ENCODE assay signal across 25 mouse cellular contexts in genomic region chr14:48098253-48098652, GRCm38 (mm10). TPM values are rescaled to one million over a fixed set of nuclear protein-coding genes. Genes with fewer than 3 reads are reported as not detected.
A peak's percentile ranks its signal among the peaks of the same experiment; 100 is the strongest.
DNase-seq lines count a peak whose midpoint lies in the region; ATAC-seq lines count a peak whose summit lies in the region.
"Had no signal": no experiment of that assay in that cellular context is flagged by ENCODE, and none has a peak within 500 bp of the region (broad histone marks: within the 10 kb centered on the region; RNA-seq: fewer than 3 reads in every experiment).

No protein-coding gene starts in this region.

- DNase-seq in kidney, adult 9 months, result peak; percentile 52
- no peak for DNase-seq in kidney, adult 18-20 months
- no peak for DNase-seq in liver, embryonic 13.5 days
- peak; percentile 26 for DNase-seq in midbrain, embryonic 11.5 days (ENCODE audit: low spot score, missing footprints)
- DNase-seq in yolk sac, embryonic 10.5 days (ENCODE audit: low spot score), result peak; percentile 30
- no peak for DNase-seq in layer of hippocampus, postnatal 10 days (ENCODE audit: low spot score in 2 of 2)
- DNase-seq: adrenal gland, adult 2 months; adrenal gland, postnatal 10 days; adrenal gland, postnatal 25 days; cerebellum, adult 11 months; cerebellum, adult 18-20 months; cerebellum, adult 8-10 months; cerebellum, adult 9-11 months; cerebellum, postnatal 14 days; cerebellum, postnatal 36 days; embryo, embryonic 11 days had no signal

- peak; percentile 51; the same call in 1 of the 2 replicates for ATAC-seq in liver, embryonic 13.5 days (ENCODE audit: low read depth)
- no peak for ATAC-seq in liver, embryonic 12.5 days
- ATAC-seq in midbrain, embryonic 11.5 days (ENCODE audit: low FRiP score), result no peak
- no peak for ATAC-seq in midbrain, embryonic 16.5 days
- ATAC-seq: forebrain, embryonic 14.5 days had no signal

- no peaks in the 10 kb centered on the region for H3K27me3 ChIP-seq in liver, embryonic 13.5 days
- H3K27me3 ChIP-seq in liver, embryonic 12.5 days (replicated peaks), result no peaks in the 10 kb centered on the region
- H3K27me3 ChIP-seq in midbrain, embryonic 11.5 days (ENCODE audit: control insufficient read depth, insufficient read depth, low read length), result no peaks in the 10 kb centered on the region
- H3K27me3 ChIP-seq in midbrain, embryonic 16.5 days (ENCODE audit: control insufficient read depth, insufficient read depth, low read depth, low read length), result no peaks in the 10 kb centered on the region
- H3K27me3 ChIP-seq: embryonic facial prominence, embryonic 13.5 days; embryonic facial prominence, embryonic 15.5 days; forebrain, embryonic 12.5 days had no signal

- H3K4me2 ChIP-seq in liver, embryonic 13.5 days, result no peak overlapping the region
- H3K4me2 ChIP-seq in liver, embryonic 12.5 days, result no peak overlapping the region
- H3K4me2 ChIP-seq in midbrain, embryonic 11.5 days, result no peak overlapping the region
- H3K4me2 ChIP-seq in midbrain, embryonic 16.5 days (ENCODE audit: low read length), result no peak overlapping the region
- H3K4me2 ChIP-seq: embryonic facial prominence, embryonic 13.5 days; embryonic facial prominence, embryonic 15.5 days; forebrain, embryonic 12.5 days had no signal

- no peaks in the 10 kb centered on the region for H3K36me3 ChIP-seq in liver, embryonic 13.5 days
- no peaks in the 10 kb centered on the region for H3K36me3 ChIP-seq in liver, embryonic 12.5 days
- H3K36me3 ChIP-seq in midbrain, embryonic 11.5 days (ENCODE audit: control insufficient read depth, insufficient read depth, low read length), result no peaks in the 10 kb centered on the region
- H3K36me3 ChIP-seq in midbrain, embryonic 16.5 days (ENCODE audit: control insufficient read depth, insufficient read depth, low read length), result no peaks in the 10 kb centered on the region
- H3K36me3 ChIP-seq: embryonic facial prominence, embryonic 13.5 days; embryonic facial prominence, embryonic 15.5 days; forebrain, embryonic 10.5 days; forebrain, embryonic 12.5 days had no signal

- H3K27ac ChIP-seq in liver, embryonic 13.5 days, result no peak overlapping the region
- H3K27ac ChIP-seq in liver, embryonic 12.5 days, result no peak overlapping the region
- no peak overlapping the region for H3K27ac ChIP-seq in midbrain, embryonic 11.5 days (ENCODE audit: low read depth, low read length)
- no peak overlapping the region for H3K27ac ChIP-seq in midbrain, embryonic 16.5 days (ENCODE audit: low read length)
- H3K27ac ChIP-seq: embryonic facial prominence, embryonic 13.5 days; embryonic facial prominence, embryonic 15.5 days; forebrain, embryonic 10.5 days; forebrain, embryonic 12.5 days had no signal

- H3K4me3 ChIP-seq in liver, embryonic 13.5 days (replicated peaks), result no peak overlapping the region
- H3K4me3 ChIP-seq in liver, embryonic 12.5 days, result no peak overlapping the region
- H3K4me3 ChIP-seq in midbrain, embryonic 11.5 days (ENCODE audit: low read depth, low read length), result no peak overlapping the region
- no peak overlapping the region for H3K4me3 ChIP-seq in midbrain, embryonic 16.5 days (ENCODE audit: low read depth, low read length)
- H3K4me3 ChIP-seq: embryonic facial prominence, embryonic 13.5 days; embryonic facial prominence, embryonic 15.5 days; erythroblast, embryonic 14.5 days; forebrain, embryonic 10.5 days; forebrain, embryonic 12.5 days had no signal

- H3K4me1 ChIP-seq in liver, embryonic 13.5 days (replicated peaks), result no peaks in the 10 kb centered on the region
- no peaks in the 10 kb centered on the region for H3K4me1 ChIP-seq in liver, embryonic 12.5 days
- no peaks in the 10 kb centered on the region for H3K4me1 ChIP-seq in midbrain, embryonic 11.5 days (ENCODE audit: control insufficient read depth, insufficient read depth, low read length)
- H3K4me1 ChIP-seq in midbrain, embryonic 16.5 days (ENCODE audit: control insufficient read depth, insufficient read depth, low read length), result no peaks in the 10 kb centered on the region
- H3K4me1 ChIP-seq: embryonic facial prominence, embryonic 13.5 days had no signal

- WGBS in liver, embryonic 13.5 days (ENCODE audit: insufficient replicate concordance), result 38% methylated on average over 6 of the region's 6 CpGs
- WGBS in liver, embryonic 12.5 days (ENCODE audit: insufficient replicate concordance), result 37% methylated on average over 6 of the region's 6 CpGs
- 37% methylated on average over 6 of the region's 6 CpGs for WGBS in midbrain, embryonic 11.5 days
- WGBS in midbrain, embryonic 16.5 days, result 44% methylated on average over 6 of the region's 6 CpGs

- no peak overlapping the region for H3K9ac ChIP-seq in liver, embryonic 13.5 days
- H3K9ac ChIP-seq in liver, embryonic 12.5 days, result no peak overlapping the region
- no peak overlapping the region for H3K9ac ChIP-seq in midbrain, embryonic 11.5 days (ENCODE audit: low read length)
- no peak overlapping the region for H3K9ac ChIP-seq in midbrain, embryonic 16.5 days (ENCODE audit: low read depth, low read length)
- H3K9ac ChIP-seq: embryonic facial prominence, embryonic 13.5 days; embryonic facial prominence, embryonic 15.5 days; forebrain, embryonic 12.5 days had no signal

- H3K9me3 ChIP-seq in liver, embryonic 13.5 days (replicated peaks), result no peaks in the 10 kb centered on the region
- no peaks in the 10 kb centered on the region for H3K9me3 ChIP-seq in liver, embryonic 12.5 days (replicated peaks)
- H3K9me3 ChIP-seq in midbrain, embryonic 11.5 days (ENCODE audit: control insufficient read depth, low read length), result no peaks in the 10 kb centered on the region
- no peaks in the 10 kb centered on the region for H3K9me3 ChIP-seq in midbrain, embryonic 16.5 days (replicated peaks; ENCODE audit: control insufficient read depth, low read length, poor library complexity, severe bottlenecking)
- H3K9me3 ChIP-seq: embryonic facial prominence, embryonic 13.5 days; embryonic facial prominence, embryonic 15.5 days; forebrain, embryonic 10.5 days; forebrain, embryonic 12.5 days had no signal

RNA-seq across cellular contexts. Expression of gene Peli2, which starts 22.4 kb away (rescaled TPM):
- polyA plus RNA-seq in liver, embryonic 13.5 days (2015; fragmentation: Nextera tagmentation; extraction: Ambion mirVana), result 0.77 and 1.6 TPM in 2 replicates
- polyA plus RNA-seq in liver, embryonic 12.5 days (2016; fragmentation: Nextera tagmentation; extraction: Ambion mirVana), result 1.7 and 1.8 TPM in 2 replicates
- polyA plus RNA-seq in midbrain, embryonic 11.5 days (2014; fragmentation: Nextera tagmentation; extraction: Ambion mirVana), result 15.7 and 16.2 TPM in 2 replicates
- 4.6 and 5.0 TPM in 2 replicates for polyA plus RNA-seq in midbrain, embryonic 16.5 days (2015; fragmentation: Nextera tagmentation; extraction: Ambion mirVana)
- total RNA-seq in layer of hippocampus, postnatal 10 days (2021), result 10 to 100 TPM; 20.4 to 23.5 TPM
- total RNA-seq: MEL had no signal
- polyA plus RNA-seq: erythroblast, embryonic 14.5 days had no signal

Comparison
In these comparisons a context has a peak if more than half of its experiments do, and no peak if none do; other contexts are left out.
1. DNase-seq: peak in kidney, adult 9 months (single experiment), midbrain, embryonic 11.5 days (single experiment) and yolk sac, embryonic 10.5 days (single experiment); none in kidney, adult 18-20 months (single experiment), liver, embryonic 13.5 days (single experiment) and layer of hippocampus, postnatal 10 days (0 of 2).